Mouse (Mus musculus) forebrain, embryonic 16.5 days (tissue): ENCODE results near the gene Eif4g3. TPM values are rescaled to one million over a fixed set of nuclear protein-coding genes. Genes with fewer than 3 reads are reported as not detected.

Source experiments
- ATAC-seq: fragments of 200-750 bp; cut with Nextera tagmentation; 2 replicates; pipeline ENCODE4 v1.8.0; 2017; ENCODE audit warnings: mild to moderate bottlenecking, moderate library complexity
- H3K27ac ChIP-seq: fragments of 300-500 bp; sonication (generic); 2 replicates; pipeline ENCODE4 v1.5.1; 2014; ENCODE audit warnings: low read length, control low read depth
- H3K27me3 ChIP-seq: fragments of 300-500 bp; sonication (generic); replicated peaks from 2 replicates; pipeline ENCODE4 v1.6.1; 2014; ENCODE audit warnings: low read length; ENCODE audit not compliant: control insufficient read depth, insufficient read depth
- H3K36me3 ChIP-seq: fragments of 300-500 bp; sonication (generic); 2 replicates; pipeline ENCODE4 v1.6.1; 2014; ENCODE audit not compliant: control insufficient read depth, insufficient read depth
- H3K4me1 ChIP-seq: fragments of 300-500 bp; sonication (generic); replicated peaks from 2 replicates; pipeline ENCODE4 v1.6.1; 2014; ENCODE audit warnings: low read length; ENCODE audit not compliant: control insufficient read depth, insufficient read depth
- H3K4me2 ChIP-seq: fragments of 300-500 bp; sonication (generic); 2 replicates; pipeline ENCODE4 v1.6.1; 2014; ENCODE audit warnings: mild to moderate bottlenecking, low read length, control low read depth
- H3K4me3 ChIP-seq: fragments of 300-500 bp; sonication (generic); replicated peaks from 2 replicates; pipeline ENCODE4 v1.5.1; 2014; ENCODE audit warnings: mild to moderate bottlenecking, low read length, control low read depth
- H3K9ac ChIP-seq: fragments of 300-500 bp; sonication (generic); replicated peaks from 2 replicates; pipeline ENCODE4 v1.6.1; 2014; ENCODE audit warnings: low read depth, low read length, control low read depth
- H3K9me3 ChIP-seq: fragments of 300-500 bp; sonication (generic); 2 replicates; pipeline ENCODE4 v1.6.1; 2016; ENCODE audit warnings: low read length; ENCODE audit not compliant: control insufficient read depth
- WGBS: fragments of 180-500 bp; shearing (Covaris S2); extraction: QIAGEN DNeasy Blood & Tissue Kit; methylation state at CpG from one replicate; pipeline ENCODE4 v1.1.7; 2014; 5-methylcytosine and 5-hydroxymethylcytosine counted together
- microRNA-seq: library from miRNA; unstranded; fragments of <30 nt; microRNA quantifications from one replicate; pipeline ENCODE4, GENCODE M21; 2017
- polyA plus RNA-seq: library from polyadenylated mRNA; unstranded; fragments of >200 nt; fragmentation: Nextera tagmentation; extraction: Ambion mirVana; gene quantifications from 2 replicates; pipeline ENCODE4 v1.2.1, GENCODE M21; 2015

The Eif4g3 gene
- polyA plus RNA-seq, 1 experiment from 2014 or later = 51.7 TPM

DNA sequence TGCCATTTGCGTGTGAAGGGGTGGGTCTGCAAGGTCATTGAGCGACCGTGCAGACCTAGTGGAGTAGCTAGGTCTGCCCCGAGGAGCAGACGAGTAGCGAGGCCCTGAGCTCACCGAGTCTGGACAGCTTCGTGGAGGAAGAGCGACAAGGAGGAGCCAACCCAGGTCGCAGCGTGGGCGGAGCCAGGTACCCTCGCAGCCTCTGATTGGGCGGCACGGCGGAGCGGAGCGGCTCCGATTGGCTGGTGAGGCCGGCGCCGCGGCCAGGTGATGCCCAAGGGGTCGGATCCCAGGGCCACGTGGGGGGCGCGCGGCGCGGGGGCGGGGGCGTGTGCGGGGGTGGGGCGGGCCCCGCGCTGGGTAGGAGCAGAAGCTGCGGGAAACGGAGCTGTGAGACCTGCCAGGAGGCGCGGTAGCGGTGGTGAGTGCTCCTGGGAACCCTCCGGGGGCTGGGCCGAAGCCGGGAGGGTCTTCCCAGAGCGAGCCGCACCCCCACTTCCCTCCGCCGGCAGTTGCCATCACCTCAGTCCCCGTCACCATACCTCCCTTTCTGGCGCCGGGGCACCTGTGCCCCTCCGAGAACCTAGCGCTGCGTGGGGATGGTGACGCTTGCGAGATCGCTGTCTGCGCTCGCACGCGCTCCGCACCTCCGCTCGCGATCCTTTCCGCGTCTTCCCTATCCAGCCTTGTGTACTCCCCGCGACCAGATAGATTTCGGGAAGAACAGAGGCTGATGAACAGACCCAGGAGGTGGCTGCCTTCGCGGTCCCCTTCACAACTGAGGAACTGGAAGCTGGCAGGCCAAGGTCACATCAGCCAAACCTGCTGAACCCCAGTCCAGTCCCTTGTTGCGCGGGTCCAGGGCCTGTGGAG is 257.5 kb downstream of the Eif4g3 start, which contains the start of the genes Sh2d5 and Kif17:
Sh2d5 (plus strand) TSS at position 316 of the 873 bp plus-strand sequence.
Kif17 (plus strand) TSS at position 348 of the 873 bp plus-strand sequence.
- peaks cover under 1% of the 10 kb centered on the region; the same call in 1 of the 2 replicates for H3K36me3 ChIP-seq
- under 1% methylated on average over 56 of the region's 74 CpGs for WGBS
- peak; percentile 92 for ATAC-seq
- no peaks in the 10 kb centered on the region for H3K9me3 ChIP-seq
- H3K4me2 ChIP-seq = peak within 1 kb of the TSS; percentile 92
- H3K27me3 ChIP-seq = no peaks in the 10 kb centered on the region
- H3K4me1 ChIP-seq = peaks cover 29% of the 10 kb centered on the region
- peak within 1 kb of the TSS; percentile 63 for H3K4me3 ChIP-seq
- H3K27ac ChIP-seq = no peak within 1 kb of the TSS
- H3K9ac ChIP-seq = peak within 1 kb of the TSS; percentile 68

DNA sequence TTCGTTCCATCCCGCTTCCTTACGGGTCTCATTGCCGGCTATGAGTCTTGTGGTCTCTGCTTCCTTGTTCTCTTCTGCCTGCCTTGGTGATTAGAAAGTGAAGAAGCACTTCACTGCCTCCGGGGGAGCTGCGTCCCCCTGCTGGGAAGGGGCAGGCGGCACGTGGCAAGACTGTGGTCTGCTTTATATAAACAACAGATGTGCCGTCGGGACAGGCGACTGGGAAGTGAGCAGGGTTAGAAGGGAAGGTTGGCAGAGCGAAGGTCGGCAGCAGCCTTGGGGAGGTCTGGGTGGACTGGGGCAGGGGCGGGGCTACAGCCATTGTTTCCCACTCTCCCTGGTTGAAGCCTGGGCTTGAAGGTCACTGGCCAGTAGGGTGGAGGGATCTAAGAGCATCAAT is 259.0 kb downstream of the Eif4g3 start:
- no peaks in the 10 kb centered on the region for H3K36me3 ChIP-seq
- WGBS = under 1% methylated on average over 14 of the region's 14 CpGs
- 0 out of 2 replicates have a peak, but pooled peaks have one; percentile 6 for ATAC-seq
- H3K4me1 ChIP-seq = peaks cover 29% of the 10 kb centered on the region
- no peak overlapping the region for H3K27ac ChIP-seq
- peak overlapping the region; percentile 92 for H3K4me2 ChIP-seq
- H3K9me3 ChIP-seq = no peaks in the 10 kb centered on the region
- H3K4me3 ChIP-seq = peak overlapping the region; percentile 63
- H3K27me3 ChIP-seq = no peaks in the 10 kb centered on the region
- H3K9ac ChIP-seq = peak overlapping the region; percentile 44

DNA sequence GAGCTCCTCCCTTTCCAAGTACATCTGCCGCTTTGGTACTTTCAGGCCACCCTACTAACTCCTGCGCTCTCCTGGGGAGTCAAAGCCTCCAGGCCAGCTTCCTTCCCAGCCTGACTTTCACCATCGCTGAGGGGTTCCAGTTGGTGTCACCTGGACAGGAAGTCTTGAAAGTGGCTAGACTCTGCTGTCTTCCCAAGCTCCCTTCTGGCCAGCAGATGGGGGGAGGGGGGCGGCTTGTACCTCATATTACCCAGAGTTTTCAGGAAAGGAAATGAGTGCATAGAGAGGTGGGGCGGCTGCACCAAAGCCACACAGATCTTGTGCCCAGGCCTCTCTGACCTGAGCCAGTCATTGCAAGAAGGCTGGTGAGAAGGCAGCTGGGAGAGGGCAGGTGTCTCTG is 259.4 kb downstream of the Eif4g3 start:
- H3K9ac ChIP-seq = peak overlapping the region; percentile 44
- no peak for ATAC-seq
- 28% methylated on average over 5 of the region's 5 CpGs for WGBS
- peaks cover 29% of the 10 kb centered on the region for H3K4me1 ChIP-seq
- no peaks in the 10 kb centered on the region for H3K27me3 ChIP-seq
- no peaks in the 10 kb centered on the region for H3K36me3 ChIP-seq
- H3K9me3 ChIP-seq = no peaks in the 10 kb centered on the region
- no peak overlapping the region for H3K27ac ChIP-seq
- peak overlapping the region; percentile 63 for H3K4me3 ChIP-seq
- H3K4me2 ChIP-seq = peak overlapping the region; percentile 92

DNA sequence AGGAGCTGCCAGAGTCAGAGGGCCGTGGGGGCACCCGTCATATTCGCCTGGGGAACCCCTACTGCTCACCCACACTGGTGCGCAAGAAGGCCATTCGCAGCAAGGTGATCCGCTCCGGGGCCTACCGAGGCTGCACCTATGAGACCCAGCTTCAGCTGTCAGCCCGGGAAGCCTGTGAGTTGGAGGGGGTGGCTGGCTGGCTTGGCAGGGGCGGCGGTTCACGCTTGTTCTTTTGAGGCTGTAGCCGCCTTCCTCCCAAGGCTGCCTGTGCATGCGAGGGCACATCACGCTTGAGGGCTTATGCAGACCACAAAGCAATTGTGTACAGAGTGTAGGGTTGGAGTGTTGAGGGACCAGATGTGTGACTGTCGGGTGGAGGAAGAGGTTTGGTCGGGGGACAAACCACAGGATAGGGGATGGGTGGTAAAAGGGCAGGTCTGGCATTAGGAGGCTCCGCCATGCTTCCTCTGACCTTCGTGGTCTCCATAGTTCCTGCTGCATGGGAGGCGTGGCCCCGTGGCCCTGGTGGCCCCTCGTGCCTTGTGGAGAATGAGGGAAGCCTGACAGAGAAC is 264.4 kb downstream of the Eif4g3 start:
- Histone ChIP-seq H3K4me1 (peaks cover 3% of the 10 kb centered on the region), H3K9me3 (no peaks in the 10 kb centered on the region), H3K27ac (no peak overlapping the region), H3K4me2 (no peak overlapping the region), H3K9ac (no peak overlapping the region), H3K36me3 (no peaks in the 10 kb centered on the region), H3K4me3 (no peak overlapping the region), H3K27me3 (no peaks in the 10 kb centered on the region)
- WGBS = 76% methylated on average over 22 of the region's 22 CpGs
- ATAC-seq = no peak

Small RNA genes lying within 50 kb of the gene (microRNA-seq; reads per million reads assigned to microRNA genes)
- 1.0 reads per million for gene Mir6399

Other genes with a start within 250 kb of the Eif4g3 start
- gene Alpl, start 196.6 kb upstream of the Eif4g3 start, polyA plus RNA-seq = 7.6 and 10.5 TPM in 2 replicates
- 12.4 and 16.3 TPM in 2 replicates for gene Ece1, start 130.8 kb upstream of the Eif4g3 start, polyA plus RNA-seq
- gene Hp1bp3, start 223.3 kb downstream of the Eif4g3 start, polyA plus RNA-seq = 233 and 263 TPM in 2 replicates